Mouse (Mus musculus): ENCODE measurements around the gene Bcas3.

GRCm38 (mm10) chr11:85697468-85697867 is 344.5 kb downstream of the Bcas3 start:
- TF ChIP-seq CTCF (IDR thresholded peaks at IDR 0.05) = no peak
- no peak for TF ChIP-seq EP300 (IDR thresholded peaks at IDR 0.05)
